Mouse (Mus musculus) limb, embryonic 14.5 days (tissue): ENCODE results near the gene Aatf. TPM values are rescaled to one million over a fixed set of nuclear protein-coding genes. Genes with fewer than 3 reads are reported as not detected.

Experiments
- ATAC-seq: fragments of 200-750 bp; cut with Nextera tagmentation; 2 replicates; pipeline ENCODE4 v1.8.0; 2017; ENCODE audit warnings: low read depth, moderate number of reproducible peaks, moderate TSS enrichment; ENCODE audit not compliant: low FRiP score
- DNase-seq: peaks from one replicate; pipeline ENCODE4 v3.0.0-alpha.2; 2015; ENCODE audit warnings: low spot score
- H3K27ac ChIP-seq: fragments of 300-500 bp; sonication (generic); replicated peaks from 2 replicates; pipeline ENCODE4 v1.5.1; 2014; ENCODE audit warnings: low read depth, mild to moderate bottlenecking, low read length, moderate library complexity, mixed read lengths
- H3K27me3 ChIP-seq: fragments of 300-500 bp; sonication (generic); 2 replicates; pipeline ENCODE4 v1.6.1; 2014; ENCODE audit warnings: low read length, mixed read lengths; ENCODE audit not compliant: control insufficient read depth, insufficient read depth
- H3K36me3 ChIP-seq: fragments of 300-500 bp; sonication (generic); 2 replicates; pipeline ENCODE4 v1.6.1; 2014; ENCODE audit warnings: mild to moderate bottlenecking, low read length, moderate library complexity, mixed read lengths; ENCODE audit not compliant: control insufficient read depth, insufficient read depth
- H3K4me1 ChIP-seq: fragments of 300-500 bp; sonication (generic); 2 replicates; pipeline ENCODE4 v1.6.1; 2014; ENCODE audit warnings: antibody characterized with exemption, low read length, mixed read lengths; ENCODE audit not compliant: control insufficient read depth, insufficient read depth
- H3K4me2 ChIP-seq: fragments of 300-500 bp; sonication (generic); replicated peaks from 2 replicates; pipeline ENCODE4 v1.6.1; 2014; ENCODE audit warnings: low read depth, mild to moderate bottlenecking, low read length, moderate library complexity; ENCODE audit not compliant: severe bottlenecking
- H3K4me3 ChIP-seq: fragments of 300-500 bp; sonication (generic); replicated peaks from 2 replicates; pipeline ENCODE4 v1.5.1; 2014; ENCODE audit warnings: low read length
- H3K9ac ChIP-seq: fragments of 300-500 bp; sonication (generic); 2 replicates; pipeline ENCODE4 v1.6.1; 2014; ENCODE audit warnings: mild to moderate bottlenecking, low read depth, low read length, moderate library complexity; ENCODE audit not compliant: severe bottlenecking
- H3K9me3 ChIP-seq: fragments of 300-500 bp; sonication (generic); 2 replicates; pipeline ENCODE4 v1.6.1; 2016; ENCODE audit warnings: low read length; ENCODE audit not compliant: control insufficient read depth
- POLR2A ChIP-seq: fragments of 200-500 bp; IDR thresholded peaks from 2 replicates; pipeline ENCODE4 v1.8.0; 2012; ENCODE audit warnings: inconsistent platforms, mild to moderate bottlenecking, moderate library complexity, borderline replicate concordance; ENCODE audit not compliant: insufficient read depth, insufficient read length; ENCODE audit errors: extremely low read depth
- WGBS: fragments of 180-500 bp; shearing (Covaris S2); extraction: QIAGEN DNeasy Blood & Tissue Kit; methylation state at CpG from one replicate; pipeline ENCODE4 v1.1.7; 2014; 5-methylcytosine and 5-hydroxymethylcytosine counted together
- polyA plus RNA-seq, 2 experiments: library from polyadenylated mRNA; depleted of rRNA in 1 of 2; stranded (reverse) in 1 of 2; unstranded in 1 of 2; fragments of >200 nt; fragmentation: Nextera tagmentation in 1 of 2; extraction: Ambion mirVana in 1 of 2; gene quantifications; 2 replicates each; pipeline versions ENCODE4 v1.2.1 to v1.2.3; 2012 to 2014

Gene Aatf
- polyA plus RNA-seq, 2 experiments, result 12.3 to 44.8 TPM

- TF ChIP-seq POLR2A, result no peak
- H3K9ac ChIP-seq, result no peak overlapping the region
- H3K27me3 ChIP-seq, result peaks cover 92% of the 10 kb centered on the region
- no peak overlapping the region for H3K27ac ChIP-seq
- H3K36me3 ChIP-seq, result no peaks in the 10 kb centered on the region
- peaks cover 5% of the 10 kb centered on the region; the same call in 1 of the 2 replicates for H3K4me1 ChIP-seq
- H3K9me3 ChIP-seq, result no peaks in the 10 kb centered on the region
- H3K4me2 ChIP-seq, result no peak overlapping the region
- H3K4me3 ChIP-seq, result no peak overlapping the region
- WGBS, result 4% methylated on average over 31 of the region's 31 CpGs
- ATAC-seq (no peak), DNase-seq (no peak)
Measured at GRCm38 (mm10) chr11:84520269-84521070, 7.1 kb upstream of the Aatf start.

- no peaks in the 10 kb centered on the region for H3K36me3 ChIP-seq
- ATAC-seq (no peak), DNase-seq (no peak)
- H3K4me3 ChIP-seq, result no peak overlapping the region
- WGBS, result 9% methylated on average over 31 of the region's 34 CpGs
- H3K27me3 ChIP-seq, result peaks cover 92% of the 10 kb centered on the region
- H3K27ac ChIP-seq, result no peak overlapping the region
- TF ChIP-seq POLR2A, result no peak
- H3K9me3 ChIP-seq, result no peaks in the 10 kb centered on the region
- H3K9ac ChIP-seq, result no peak overlapping the region
- H3K4me2 ChIP-seq, result no peak overlapping the region
- H3K4me1 ChIP-seq, result 0 out of 2 replicates have a peak, but pooled peaks cover under 1% of the 10 kb centered on the region
Measured at GRCm38 (mm10) chr11:84519576-84520268, 6.4 kb upstream of the Aatf start.

DNA sequence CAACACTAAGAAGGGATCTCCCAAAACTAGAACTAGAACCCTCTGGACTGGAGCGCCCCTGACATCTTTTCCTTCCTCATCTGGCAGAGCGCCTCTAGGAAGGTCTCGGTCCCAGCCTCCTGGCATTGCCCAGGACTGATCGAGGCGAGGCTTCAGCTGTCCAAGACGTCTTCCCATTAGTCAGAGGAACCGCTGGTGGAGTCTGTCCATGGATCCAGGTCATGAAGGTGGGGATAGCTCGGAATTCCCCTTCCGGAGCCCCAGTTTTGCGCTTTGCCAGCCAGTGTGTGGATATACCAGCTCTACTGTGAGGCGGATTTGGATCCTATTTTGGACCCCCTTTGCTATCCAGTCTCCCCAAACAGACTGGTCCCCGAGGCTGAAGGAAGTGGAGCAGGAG is 5.7 kb upstream of the Aatf start:
- no peak for TF ChIP-seq POLR2A
- H3K9me3 ChIP-seq, result no peaks in the 10 kb centered on the region
- no peaks in the 10 kb centered on the region for H3K36me3 ChIP-seq
- WGBS, result 23% methylated on average over 12 of the region's 12 CpGs
- no peak overlapping the region for H3K27ac ChIP-seq
- H3K4me1 ChIP-seq, result no peaks in the 10 kb centered on the region
- no peak overlapping the region for H3K9ac ChIP-seq
- H3K4me2 ChIP-seq, result no peak overlapping the region
- DNase-seq (no peak), ATAC-seq (no peak)
- peaks cover 91% of the 10 kb centered on the region for H3K27me3 ChIP-seq
- no peak overlapping the region for H3K4me3 ChIP-seq

GRCm38 (mm10) chr11:84518261-84518660 is 4.9 kb upstream of the Aatf start:
- H3K4me2 ChIP-seq, result no peak overlapping the region
- H3K9me3 ChIP-seq, result no peaks in the 10 kb centered on the region
- peaks cover 86% of the 10 kb centered on the region for H3K27me3 ChIP-seq
- ATAC-seq (no peak), DNase-seq (no peak)
- no peaks in the 10 kb centered on the region for H3K36me3 ChIP-seq
- H3K9ac ChIP-seq, result no peak overlapping the region
- no peak overlapping the region for H3K27ac ChIP-seq
- WGBS, result 44% methylated on average over 5 of the region's 5 CpGs
- no peaks in the 10 kb centered on the region for H3K4me1 ChIP-seq
- H3K4me3 ChIP-seq, result no peak overlapping the region
- TF ChIP-seq POLR2A, result no peak

GRCm38 (mm10) chr11:84517431-84517830 is 4.1 kb upstream of the Aatf start:
- ATAC-seq, result no peak

More at GRCm38 (mm10) chr11:84517431-84517830, 4.1 kb upstream of the Aatf start:
- H3K4me1 ChIP-seq, result peaks cover 4% of the 10 kb centered on the region; the same call in 1 of the 2 replicates
- no peak for DNase-seq
- no peak for TF ChIP-seq POLR2A
- H3K9me3 ChIP-seq, result no peaks in the 10 kb centered on the region
- no peak overlapping the region for H3K4me2 ChIP-seq
- H3K4me3 ChIP-seq, result no peak overlapping the region
- H3K27me3 ChIP-seq, result peaks cover 77% of the 10 kb centered on the region
- no peaks in the 10 kb centered on the region for H3K36me3 ChIP-seq
- H3K9ac ChIP-seq, result no peak overlapping the region
- 25% methylated on average over 2 of the region's 2 CpGs for WGBS
- no peak overlapping the region for H3K27ac ChIP-seq
